Mouse (Mus musculus) midbrain, embryonic 16.5 days (tissue): ENCODE results near the gene Dhrs7b. TPM values are rescaled to one million over a fixed set of nuclear protein-coding genes. Genes with fewer than 3 reads are reported as not detected.
A peak's percentile ranks its signal among the peaks of the same experiment; 100 is the strongest.
"Not testable (repeated sequence)": the region's sequence is repeated elsewhere in the genome, so short reads cannot be mapped to it uniquely, and the experiment has no call there.

Experiments
- ATAC-seq: fragments of 200-750 bp; cut with Nextera tagmentation; 2 replicates; pipeline ENCODE4 v1.8.0; 2017; ENCODE audit warnings: moderate TSS enrichment
- H3K27ac ChIP-seq: fragments of 300-500 bp; sonication (generic); 2 replicates; pipeline ENCODE4 v1.5.1; 2014; ENCODE audit warnings: mild to moderate bottlenecking, low read length, mixed read lengths
- H3K27me3 ChIP-seq: fragments of 300-500 bp; sonication (generic); 2 replicates; pipeline ENCODE4 v1.6.1; 2014; ENCODE audit warnings: low read depth, low read length, mixed read lengths; ENCODE audit not compliant: control insufficient read depth, insufficient read depth
- H3K36me3 ChIP-seq: fragments of 300-500 bp; sonication (generic); 2 replicates; pipeline ENCODE4 v1.6.1; 2014; ENCODE audit warnings: mild to moderate bottlenecking, low read length, moderate library complexity, mixed read lengths; ENCODE audit not compliant: control insufficient read depth, insufficient read depth
- H3K4me1 ChIP-seq: fragments of 300-500 bp; sonication (generic); 2 replicates; pipeline ENCODE4 v1.6.1; 2014; ENCODE audit warnings: mild to moderate bottlenecking, low read length, mixed read lengths; ENCODE audit not compliant: control insufficient read depth, insufficient read depth
- H3K4me2 ChIP-seq: fragments of 300-500 bp; sonication (generic); 2 replicates; pipeline ENCODE4 v1.6.1; 2014; ENCODE audit warnings: mild to moderate bottlenecking, low read length, mixed read lengths
- H3K4me3 ChIP-seq: fragments of 300-500 bp; sonication (generic); 2 replicates; pipeline ENCODE4 v1.5.1; 2014; ENCODE audit warnings: low read depth, mild to moderate bottlenecking, low read length, moderate library complexity, mixed read lengths
- H3K9ac ChIP-seq: fragments of 300-500 bp; sonication (generic); 2 replicates; pipeline ENCODE4 v1.6.1; 2014; ENCODE audit warnings: low read depth, low read length, mixed read lengths
- H3K9me3 ChIP-seq: fragments of 300-500 bp; sonication (generic); replicated peaks from 2 replicates; pipeline ENCODE4 v1.6.1; 2014; ENCODE audit warnings: mild to moderate bottlenecking, low read length, mixed read lengths; ENCODE audit not compliant: control insufficient read depth, poor library complexity, severe bottlenecking
- WGBS: fragments of 180-500 bp; shearing (Covaris S2); extraction: QIAGEN DNeasy Blood & Tissue Kit; methylation state at CpG from one replicate; pipeline ENCODE4 v1.1.7; 2014; 5-methylcytosine and 5-hydroxymethylcytosine counted together
- polyA plus RNA-seq: library from polyadenylated mRNA; unstranded; fragments of >200 nt; fragmentation: Nextera tagmentation; extraction: Ambion mirVana; gene quantifications from 2 replicates; pipeline ENCODE4 v1.2.1, GENCODE M21; 2015

Gene Dhrs7b
- polyA plus RNA-seq, 1 experiment from 2014 or later: 33.5 TPM

GRCm38 (mm10) chr11:60879423-60879822, 49.0 kb downstream of the Dhrs7b start:
- Histone ChIP-seq H3K4me2 (peak overlapping the region; percentile 82), H3K27ac (peak overlapping the region; percentile 80), H3K36me3 (no peaks in the 10 kb centered on the region), H3K4me1 (peaks cover 26% of the 10 kb centered on the region), H3K9me3 (no peaks in the 10 kb centered on the region), H3K27me3 (no peaks in the 10 kb centered on the region), H3K4me3 (peak overlapping the region; percentile 71), H3K9ac (peak overlapping the region; percentile 91)
- peak; percentile 18; the same call in 1 of the 2 replicates for ATAC-seq
- 0% methylated on average over 11 of the region's 11 CpGs for WGBS

GRCm38 (mm10) chr11:60880559-60880958, 50.1 kb downstream of the Dhrs7b start:
- no peaks in the 10 kb centered on the region for H3K36me3 ChIP-seq
- 86% methylated on average over 4 of the region's 4 CpGs for WGBS
- no peak overlapping the region for H3K4me2 ChIP-seq

GRCm38 (mm10) chr11:60882386-60882785, 52.0 kb downstream of the Dhrs7b start:
- Histone ChIP-seq H3K4me2 (no peak overlapping the region), H3K4me3 (no peak overlapping the region), H3K4me1 (peaks cover 11% of the 10 kb centered on the region), H3K36me3 (no peaks in the 10 kb centered on the region), H3K9me3 (no peaks in the 10 kb centered on the region), H3K27ac (no peak overlapping the region), H3K27me3 (no peaks in the 10 kb centered on the region), H3K9ac (no peak overlapping the region)
- WGBS: 76% methylated on average over 3 of the region's 3 CpGs
- no peak for ATAC-seq

More at GRCm38 (mm10) chr11:60880559-60880958, 50.1 kb downstream of the Dhrs7b start:
- H3K27me3 ChIP-seq: no peaks in the 10 kb centered on the region
- H3K27ac ChIP-seq: no peak overlapping the region
- H3K4me3 ChIP-seq: no peak overlapping the region
- peaks cover 20% of the 10 kb centered on the region for H3K4me1 ChIP-seq
- no peak overlapping the region for H3K9ac ChIP-seq
- no peak for ATAC-seq
- no peaks in the 10 kb centered on the region for H3K9me3 ChIP-seq

- H3K4me3 ChIP-seq, H3K36me3 ChIP-seq, H3K4me1 ChIP-seq, H3K9ac ChIP-seq, H3K27ac ChIP-seq, ATAC-seq, H3K27me3 ChIP-seq, H3K4me2 ChIP-seq, H3K9me3 ChIP-seq: not testable (repeated sequence)
- 86% methylated on average over 2 of the region's 3 CpGs for WGBS
Observed at GRCm38 (mm10) chr11:60886986-60887385, 56.6 kb downstream of the Dhrs7b start.

- WGBS: 83% methylated on average over 2 of the region's 2 CpGs
- no peaks in the 10 kb centered on the region for H3K4me1 ChIP-seq
- no peaks in the 10 kb centered on the region for H3K27me3 ChIP-seq
- H3K9me3 ChIP-seq: no peaks in the 10 kb centered on the region
- no peak overlapping the region for H3K27ac ChIP-seq
- H3K9ac ChIP-seq: no peak overlapping the region
- H3K36me3 ChIP-seq: no peaks in the 10 kb centered on the region
- no peak overlapping the region for H3K4me3 ChIP-seq
- no peak for ATAC-seq
- no peak overlapping the region for H3K4me2 ChIP-seq
Observed at GRCm38 (mm10) chr11:60889861-60890260, 59.4 kb downstream of the Dhrs7b start.

GRCm38 (mm10) chr11:60890286-60890685, 59.9 kb downstream of the Dhrs7b start:
- Histone ChIP-seq H3K4me2 (no peak overlapping the region), H3K4me1 (no peaks in the 10 kb centered on the region), H3K27me3 (no peaks in the 10 kb centered on the region), H3K27ac (no peak overlapping the region), H3K9me3 (no peaks in the 10 kb centered on the region), H3K4me3 (no peak overlapping the region), H3K36me3 (no peaks in the 10 kb centered on the region), H3K9ac (no peak overlapping the region)
- WGBS: 77% methylated on average over 6 of the region's 6 CpGs
- ATAC-seq: no peak

GRCm38 (mm10) chr11:60890744-60891143, 60.3 kb downstream of the Dhrs7b start:
- H3K27me3 ChIP-seq: no peaks in the 10 kb centered on the region
- H3K27ac ChIP-seq: no peak overlapping the region
- no peak overlapping the region for H3K4me3 ChIP-seq
- no peak overlapping the region for H3K9ac ChIP-seq
- no peak for ATAC-seq
- no peaks in the 10 kb centered on the region for H3K36me3 ChIP-seq
- no peaks in the 10 kb centered on the region for H3K4me1 ChIP-seq
- no peak overlapping the region for H3K4me2 ChIP-seq
- 47% methylated on average over 3 of the region's 3 CpGs for WGBS
- no peaks in the 10 kb centered on the region for H3K9me3 ChIP-seq

- no peak overlapping the region for H3K4me2 ChIP-seq
- no peaks in the 10 kb centered on the region for H3K27me3 ChIP-seq
- WGBS: 31% methylated on average over 4 of the region's 4 CpGs
- no peaks in the 10 kb centered on the region for H3K9me3 ChIP-seq
- no peak overlapping the region for H3K4me3 ChIP-seq
- no peak overlapping the region for H3K27ac ChIP-seq
- no peaks in the 10 kb centered on the region for H3K36me3 ChIP-seq
- no peak overlapping the region for H3K9ac ChIP-seq
- H3K4me1 ChIP-seq: no peaks in the 10 kb centered on the region
- no peak for ATAC-seq
Observed at GRCm38 (mm10) chr11:60895915-60896314, 65.5 kb downstream of the Dhrs7b start.

- no peaks in the 10 kb centered on the region for H3K4me1 ChIP-seq
- ATAC-seq: no peak
- WGBS: 87% methylated on average over 7 of the region's 7 CpGs
- H3K9ac ChIP-seq: no peak overlapping the region
- H3K27ac ChIP-seq: no peak overlapping the region
- no peaks in the 10 kb centered on the region for H3K27me3 ChIP-seq
- peaks cover 17% of the 10 kb centered on the region for H3K36me3 ChIP-seq
- H3K4me3 ChIP-seq: no peak overlapping the region
- H3K9me3 ChIP-seq: no peaks in the 10 kb centered on the region
- H3K4me2 ChIP-seq: no peak overlapping the region
Observed at GRCm38 (mm10) chr11:60902001-60902400, 71.6 kb downstream of the Dhrs7b start.
